Mouse (Mus musculus) cerebellum, adult 2 months (tissue): Measurements from ENCODE around the gene Lca5. TPM values are rescaled to one million over a fixed set of nuclear protein-coding genes. Genes with fewer than 3 reads are reported as not detected.

Source experiments
- DNase-seq, 2 experiments: peaks; one replicate each; pipeline ENCODE4 v3.0.0; 2021
- H3K27ac ChIP-seq: fragments of 200-500 bp; 2 replicates; pipeline ENCODE4 v1.5.1; 2012; ENCODE audit warnings: low read length, control low read depth, inconsistent platforms; ENCODE audit not compliant: insufficient read depth
- H3K27me3 ChIP-seq: fragments of 200-500 bp; 2 replicates; pipeline ENCODE4 v1.6.1; 2012; ENCODE audit warnings: inconsistent platforms, mild to moderate bottlenecking, low read length, moderate library complexity; ENCODE audit not compliant: control insufficient read depth, insufficient read depth
- H3K4me1 ChIP-seq: fragments of 200-500 bp; 2 replicates; pipeline ENCODE4 v1.6.1; 2011; ENCODE audit warnings: low read length; ENCODE audit not compliant: control insufficient read depth, insufficient read depth
- H3K4me3 ChIP-seq: fragments of 200-500 bp; replicated peaks from 2 replicates; pipeline ENCODE3; 2011; ENCODE audit warnings: mild to moderate bottlenecking, low read depth, low read length, control low read depth; ENCODE audit not compliant: insufficient read depth
- CTCF ChIP-seq: fragments of 200-500 bp; IDR thresholded peaks from 2 replicates; pipeline ENCODE4 v1.5.1; 2011; ENCODE audit warnings: low read depth, mild to moderate bottlenecking, control low read depth, low read length, moderate library complexity, borderline replicate concordance; ENCODE audit not compliant: insufficient read depth
- POLR2A ChIP-seq: fragments of 200-500 bp; IDR thresholded peaks from 2 replicates; pipeline ENCODE4 v1.6.1; 2011; ENCODE audit warnings: low read length, control low read depth, borderline replicate concordance; ENCODE audit not compliant: insufficient read depth
- WGBS: fragments of 180-500 bp; shearing (Covaris S2); methylation state at CpG from one replicate; pipeline ENCODE4 v1.1.7; 2018; 5-methylcytosine and 5-hydroxymethylcytosine counted together
- polyA plus RNA-seq: library from polyadenylated mRNA; depleted of rRNA; stranded (reverse); fragments of >200 nt; gene quantifications from 2 replicates; pipeline ENCODE4 v1.2.3, GENCODE M21; 2012; rRNA removed

Gene Lca5
- polyA plus RNA-seq, 1 experiment = 8.4 TPM

DNA sequence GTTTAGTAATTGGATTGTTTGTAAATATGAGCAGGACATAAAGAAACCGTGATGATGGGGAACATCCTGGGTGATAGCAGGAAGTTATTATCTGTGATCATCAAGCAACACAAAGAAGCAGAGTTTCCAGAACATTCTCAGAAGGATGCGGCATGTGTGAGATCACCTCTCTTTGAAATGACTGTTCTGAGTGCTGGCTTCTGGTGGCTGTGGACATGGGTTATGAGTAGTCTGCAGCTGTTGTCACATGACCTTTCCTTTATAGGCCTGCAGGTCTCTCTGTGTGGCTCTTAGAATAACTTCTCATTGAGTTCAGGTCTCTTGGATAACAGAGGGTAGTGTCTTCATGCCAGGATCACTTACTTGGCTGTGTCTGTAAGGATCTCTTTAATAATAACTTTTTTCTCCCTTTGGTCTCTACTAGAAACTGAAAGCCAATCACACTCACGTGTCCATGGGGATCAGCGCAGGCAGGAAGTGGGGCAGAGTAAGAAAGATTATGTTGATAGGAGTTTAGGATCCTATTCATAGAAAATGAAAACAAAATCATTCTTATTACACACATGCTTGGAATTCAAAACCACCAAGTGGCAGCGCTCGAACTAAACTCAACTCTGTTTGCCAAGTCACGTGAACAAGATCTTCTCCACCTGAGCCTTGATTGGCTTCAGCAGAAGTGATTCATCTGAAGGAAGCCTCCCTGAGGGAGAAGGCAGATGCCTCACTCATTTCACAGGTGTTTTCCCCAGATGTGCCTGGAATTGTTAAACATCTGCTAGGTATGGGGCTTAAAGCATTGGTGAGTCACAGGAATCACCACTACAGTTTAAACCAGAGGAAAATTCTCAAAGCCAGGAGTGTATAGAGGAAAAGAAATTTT lies 98.2 kb downstream of the Lca5 start:
- H3K27ac ChIP-seq = no peak overlapping the region
- WGBS = 87% methylated on average over 7 of the region's 7 CpGs
- H3K27me3 ChIP-seq = no peaks in the 10 kb centered on the region; the same call in 1 of the 2 replicates
- DNase-seq = no peak
- H3K4me3 ChIP-seq = no peak overlapping the region
- no peaks in the 10 kb centered on the region for H3K4me1 ChIP-seq
- TF ChIP-seq POLR2A (no peak), CTCF (no peak)

Other genes starting within 250 kb of the Lca5 start
- gene Sh3bgrl2, start 107.2 kb upstream of the Lca5 start, polyA plus RNA-seq = 29.1 and 29.9 TPM in 2 replicates